Mouse (Mus musculus) liver, adult 10 weeks (tissue): ENCODE data around the gene Etfb. TPM values are rescaled to one million over a fixed set of nuclear protein-coding genes. Genes with fewer than 3 reads are reported as not detected.

Experiments
- polyA plus RNA-seq: library from polyadenylated mRNA; stranded (reverse); fragments of 350-450 nt; fragmentation: Illumina TruSeq; extraction: RNeasy Lipid Tissue Mini Kit (QIAGEN cat#74804); gene quantifications from one replicate; pipeline ENCODE4 v1.2.3, GENCODE M21; 2014; ENCODE audit warnings: low read depth, low replicate concordance

The Etfb gene
- polyA plus RNA-seq: 62.5 TPM

DNA sequence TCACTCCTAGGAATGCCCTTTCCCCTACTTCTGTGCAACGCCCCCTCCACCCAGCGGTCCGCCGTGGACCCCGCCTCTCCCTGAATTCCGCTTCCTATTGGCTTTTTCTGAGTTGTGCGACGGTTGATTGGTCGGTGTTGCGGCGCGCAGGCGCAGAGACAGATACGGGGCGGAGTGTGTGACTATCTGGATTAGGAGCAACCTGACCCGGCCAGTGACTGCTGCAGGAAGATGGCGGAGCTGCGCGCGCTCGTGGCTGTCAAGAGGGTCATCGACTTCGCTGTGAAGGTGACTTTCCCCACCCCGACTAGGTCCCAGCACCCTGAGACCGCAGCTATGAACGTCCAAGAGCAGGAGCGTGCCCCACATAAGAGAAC, at the start of gene Etfb, which contains the start of gene Gm45233:
Gene Etfb (plus strand): TSS at position 167 of the 377 bp plus-strand sequence.
Gene Gm45233 (plus strand): TSS at position 212 of the 377 bp plus-strand sequence.

DNA sequence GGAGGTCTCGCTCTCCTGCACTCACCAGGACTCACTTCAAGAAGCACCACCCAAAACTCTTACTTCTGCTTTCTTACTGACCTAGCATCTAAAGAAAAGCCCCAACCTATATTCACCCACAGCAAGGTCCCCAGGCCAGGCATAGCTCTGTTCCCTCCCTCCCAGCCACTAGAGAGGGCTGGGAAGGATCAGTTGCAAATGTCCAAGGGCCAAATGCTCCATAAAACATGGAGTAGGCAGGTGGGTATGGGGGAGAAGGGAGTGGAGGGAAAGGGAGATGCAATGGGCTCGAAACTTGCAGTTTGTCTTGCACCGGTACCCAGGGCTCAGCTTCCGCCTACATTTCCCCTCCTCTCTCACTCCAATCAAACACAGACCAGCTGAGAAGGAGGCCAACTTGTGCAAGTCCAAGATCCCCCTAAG, 35.7 kb upstream of the Etfb start, which contains the start of gene Siglecg:
Gene Siglecg (plus strand): TSS at position 74 of the 423 bp plus-strand sequence.

DNA sequence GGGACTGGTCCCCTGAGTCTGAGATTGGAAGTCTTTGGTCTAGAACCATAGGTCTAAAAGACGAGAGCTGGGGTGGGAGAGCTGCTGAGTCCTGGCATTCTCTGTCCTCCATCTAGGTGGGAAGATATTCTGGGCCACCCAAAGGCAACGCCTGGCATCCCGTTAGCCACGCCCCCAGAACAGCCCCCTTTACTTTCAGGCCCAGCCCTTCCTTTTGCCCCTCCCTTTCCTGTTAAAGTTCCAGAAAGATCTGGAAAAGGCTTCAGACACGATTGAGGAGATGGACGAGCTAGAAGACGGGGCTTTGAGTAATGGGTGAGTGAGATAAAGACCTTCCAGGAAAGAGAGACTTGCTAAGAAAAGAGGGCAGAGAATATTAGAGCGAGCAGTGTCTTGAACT, 16.5 kb upstream of the Etfb start, which contains the start of gene Lim2:
Gene Lim2 (plus strand): TSS at position 265 of the 400 bp plus-strand sequence.

DNA sequence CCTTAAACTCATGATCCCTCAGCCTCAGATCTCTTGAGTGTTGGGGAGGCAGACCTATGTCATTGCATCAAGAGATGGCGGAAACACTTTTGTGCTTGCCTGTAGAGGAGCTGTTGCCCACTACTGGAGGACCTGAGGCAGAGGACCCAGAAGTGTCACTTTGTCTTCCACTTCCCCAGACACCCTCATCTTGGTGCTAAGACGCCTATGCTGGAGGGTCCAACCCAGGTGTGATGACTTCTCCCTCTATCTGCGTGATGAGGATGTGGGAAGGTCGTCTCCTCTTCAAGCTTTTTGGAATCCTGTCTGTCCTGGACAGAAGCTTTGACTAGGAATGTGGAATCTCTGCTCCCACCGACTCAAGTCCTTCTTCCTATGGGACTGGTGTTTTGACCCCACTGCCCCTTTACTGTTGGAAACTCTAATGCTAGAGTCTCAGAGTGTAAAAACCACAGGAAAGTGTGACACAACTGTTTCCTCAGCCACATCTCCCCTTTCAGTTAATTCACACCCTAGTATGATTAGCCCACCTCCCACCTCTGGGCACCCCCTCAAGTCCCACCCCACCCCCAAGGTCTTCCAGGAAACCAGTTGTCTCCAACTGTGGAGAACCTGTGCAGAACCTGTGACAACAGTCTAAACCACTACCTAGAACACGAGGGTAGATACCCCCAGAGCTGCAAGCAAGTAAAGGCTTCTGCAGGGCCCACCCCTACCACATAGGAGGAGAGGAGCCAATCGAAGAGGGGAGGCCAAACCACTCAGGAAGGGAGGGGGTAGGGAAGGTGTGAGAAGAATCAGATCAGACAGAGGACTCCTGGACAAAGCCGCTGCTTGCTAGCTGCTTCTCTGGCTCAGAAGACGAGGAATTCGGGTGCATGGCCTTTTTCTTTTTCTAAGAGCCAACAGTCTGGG, 7.3 kb upstream of the Etfb start, which contains the start of gene Nkg7:
Gene Nkg7 (plus strand): TSS at position 733 of the 915 bp plus-strand sequence.

DNA sequence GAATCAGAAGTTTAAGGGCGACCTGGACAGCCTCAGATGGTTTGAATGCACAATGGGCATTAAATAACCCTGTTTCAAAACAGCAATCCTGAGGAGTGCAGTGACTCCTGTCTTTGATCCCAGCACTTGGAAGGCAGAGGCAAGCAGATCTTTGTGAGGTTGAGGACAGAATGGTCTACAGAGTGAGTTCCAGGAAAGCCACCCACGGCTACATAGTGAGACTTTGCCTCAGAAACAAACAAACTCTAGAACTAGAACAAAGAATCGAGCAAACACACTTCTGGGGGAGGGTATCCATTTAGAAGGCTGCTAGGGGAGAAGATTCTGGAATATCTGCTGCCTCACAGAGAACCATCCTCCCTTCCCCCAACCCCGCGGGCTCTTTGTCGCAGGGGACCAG, 3.4 kb upstream of the Etfb start, which contains the start of gene Cldnd2:
Gene Cldnd2 (plus strand): TSS at position 301 of the 400 bp plus-strand sequence.

DNA sequence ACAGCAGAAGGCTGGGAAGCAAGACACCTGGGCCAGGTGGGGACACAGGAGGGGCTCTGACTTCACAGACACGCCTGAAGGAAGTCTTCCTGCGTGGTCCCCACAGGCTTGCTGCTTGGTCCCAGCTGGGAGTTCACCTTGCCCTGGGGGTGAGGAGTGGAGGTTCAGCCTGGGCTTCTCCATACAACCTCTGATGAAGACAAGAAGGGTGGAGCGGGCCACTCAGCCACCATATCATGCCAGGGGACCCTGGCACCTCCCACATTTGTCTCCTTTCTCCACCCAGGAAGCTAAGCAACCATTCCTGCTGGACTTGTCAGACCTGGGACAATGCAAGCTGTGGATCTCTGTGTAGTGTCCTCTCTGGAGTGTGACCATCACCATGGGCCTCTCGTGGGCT, 19.0 kb downstream of the Etfb start, which contains the start of gene Vsig10l:
Gene Vsig10l (plus strand): TSS at position 301 of the 400 bp plus-strand sequence.

DNA sequence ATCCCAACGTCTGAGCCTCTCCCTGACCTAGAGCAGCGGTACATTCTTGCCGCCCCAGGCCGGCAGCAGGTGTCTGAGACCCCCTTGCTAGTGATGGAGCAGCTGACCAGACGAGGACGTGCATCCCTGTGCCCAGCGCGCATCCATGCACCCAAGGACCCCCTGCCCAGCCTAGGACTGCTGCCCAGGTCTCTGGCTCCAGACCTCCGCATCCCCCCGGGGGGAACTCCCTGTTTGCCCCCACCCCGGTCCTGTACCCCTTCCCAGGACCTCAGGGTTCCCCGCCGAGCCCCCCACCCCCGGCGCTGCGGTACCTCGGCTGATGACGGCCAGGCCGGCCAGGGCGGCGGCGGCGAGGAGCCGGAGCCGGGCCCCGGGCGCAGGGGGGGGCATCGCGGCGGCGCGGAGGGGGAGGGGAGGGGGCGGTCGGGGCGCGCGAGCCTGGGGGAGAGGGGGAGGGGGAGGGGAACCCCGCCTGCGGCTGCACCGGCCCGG, 45.8 kb downstream of the Etfb start, which contains the start of gene Iglon5:
Gene Iglon5 (minus strand): TSS at position 445 of the 495 bp plus-strand sequence.

Other genes with a start within 250 kb of the Etfb start
- 21.3 TPM for gene Zfp715, start 130.8 kb upstream of the Etfb start, polyA plus RNA-seq
- gene Siglecf, start 92.7 kb upstream of the Etfb start, polyA plus RNA-seq: not detected
- gene Siglecg, start 35.9 kb upstream of the Etfb start, polyA plus RNA-seq: not detected
- not detected for gene Lim2, start 16.4 kb upstream of the Etfb start, polyA plus RNA-seq
- not detected for gene Nkg7, start 7.0 kb upstream of the Etfb start, polyA plus RNA-seq
- not detected for gene Cldnd2, start 3.3 kb upstream of the Etfb start, polyA plus RNA-seq
- not detected for gene Gm45233, start within 50 bp of the Etfb start, polyA plus RNA-seq
- gene Vsig10l, start 19.1 kb downstream of the Etfb start, polyA plus RNA-seq: 0.32 TPM
- gene Iglon5, start 46.0 kb downstream of the Etfb start, polyA plus RNA-seq: not detected
- not detected for gene 4931406B18Rik, start 61.9 kb downstream of the Etfb start, polyA plus RNA-seq
- 1.1 TPM for gene Cd33, start 100.3 kb downstream of the Etfb start, polyA plus RNA-seq
- gene Zfp658, start 118.2 kb downstream of the Etfb start, polyA plus RNA-seq: 0.66 TPM
- 4.6 TPM for gene Zfp719, start 135.5 kb downstream of the Etfb start, polyA plus RNA-seq
- gene Zfp819, start 163.1 kb downstream of the Etfb start, polyA plus RNA-seq: not detected
- not detected for gene Ceacam18, start 190.6 kb downstream of the Etfb start, polyA plus RNA-seq
- 1.3 TPM for gene Siglece, start 216.1 kb downstream of the Etfb start, polyA plus RNA-seq
- gene Ctu1, start 227.9 kb downstream of the Etfb start, polyA plus RNA-seq: 1.0 TPM
- not detected for gene Klk14, start 246.3 kb downstream of the Etfb start, polyA plus RNA-seq